Mouse (Mus musculus) skeletal muscle tissue, adult 2 months (tissue): Measurements from ENCODE around the gene Tomm40.

ENCODE experiments used
- DNase-seq: peaks from one replicate; pipeline ENCODE4 v3.0.0-alpha.2; 2012; ENCODE audit warnings: low read depth, low spot score

Gene Tomm40

DNA sequence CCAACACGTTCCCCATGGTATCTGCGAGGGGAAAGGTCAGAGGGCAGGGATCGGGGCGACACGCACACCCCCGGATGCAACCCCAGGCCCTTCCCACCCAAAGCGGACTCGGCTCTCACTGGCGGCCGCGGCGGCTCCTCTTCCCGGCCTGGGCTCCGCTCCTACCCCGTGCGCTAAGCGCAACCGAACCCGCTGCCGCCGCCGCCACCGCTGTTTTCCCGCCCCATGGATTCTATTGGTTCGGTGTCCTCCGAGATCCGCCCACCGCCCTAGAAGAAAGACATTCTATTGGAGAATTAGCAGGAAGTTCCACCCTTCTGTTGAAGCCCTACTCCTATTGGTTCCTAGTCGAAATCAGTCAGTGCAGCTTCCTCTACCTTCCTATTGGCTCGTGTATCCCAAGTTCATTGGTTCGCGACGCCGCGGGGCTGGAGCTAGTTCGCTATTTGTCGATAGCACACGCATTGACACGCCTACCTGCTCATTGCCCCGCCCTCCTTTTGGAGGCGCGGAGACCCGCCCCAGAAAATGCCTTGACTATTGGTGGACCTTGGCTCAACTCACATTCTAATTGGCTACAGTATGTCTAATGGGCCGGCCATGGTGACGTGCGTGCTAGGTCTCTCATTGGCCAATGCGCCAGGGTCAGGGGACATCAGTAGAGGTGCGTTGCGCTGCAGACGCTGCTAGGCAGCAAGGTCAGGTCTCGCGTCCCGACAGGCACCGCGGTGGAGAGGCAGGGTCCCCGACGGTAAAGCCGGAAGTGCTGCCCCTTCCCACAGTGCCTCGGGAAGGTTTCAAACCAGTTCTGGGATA, at the start of gene Tomm40:
Tomm40 (minus strand) TSS at position 200 of the 816 bp plus-strand sequence.
- DNase-seq, result peak; percentile 99

DNA sequence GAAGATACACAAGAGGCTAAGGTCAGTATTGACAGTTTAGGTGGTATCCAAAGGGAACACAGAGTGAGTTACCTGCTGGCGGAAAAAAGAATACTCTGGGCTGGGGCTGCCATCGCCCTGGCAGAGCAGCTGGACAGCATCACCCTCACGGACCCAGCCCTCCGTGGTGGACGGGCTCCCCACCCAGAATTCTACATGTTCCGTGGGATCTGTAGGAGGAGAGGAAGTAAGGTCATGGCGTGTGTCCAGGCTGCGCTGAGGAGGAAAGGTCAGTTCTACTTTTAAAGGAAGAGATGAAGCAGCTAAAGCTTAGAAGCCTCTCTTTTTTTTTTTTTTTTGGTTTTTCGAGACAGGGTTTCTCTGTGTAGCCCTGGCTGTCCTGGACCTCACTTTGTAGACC, 49.3 kb upstream of the Tomm40 start:
- no peak for DNase-seq

DNA sequence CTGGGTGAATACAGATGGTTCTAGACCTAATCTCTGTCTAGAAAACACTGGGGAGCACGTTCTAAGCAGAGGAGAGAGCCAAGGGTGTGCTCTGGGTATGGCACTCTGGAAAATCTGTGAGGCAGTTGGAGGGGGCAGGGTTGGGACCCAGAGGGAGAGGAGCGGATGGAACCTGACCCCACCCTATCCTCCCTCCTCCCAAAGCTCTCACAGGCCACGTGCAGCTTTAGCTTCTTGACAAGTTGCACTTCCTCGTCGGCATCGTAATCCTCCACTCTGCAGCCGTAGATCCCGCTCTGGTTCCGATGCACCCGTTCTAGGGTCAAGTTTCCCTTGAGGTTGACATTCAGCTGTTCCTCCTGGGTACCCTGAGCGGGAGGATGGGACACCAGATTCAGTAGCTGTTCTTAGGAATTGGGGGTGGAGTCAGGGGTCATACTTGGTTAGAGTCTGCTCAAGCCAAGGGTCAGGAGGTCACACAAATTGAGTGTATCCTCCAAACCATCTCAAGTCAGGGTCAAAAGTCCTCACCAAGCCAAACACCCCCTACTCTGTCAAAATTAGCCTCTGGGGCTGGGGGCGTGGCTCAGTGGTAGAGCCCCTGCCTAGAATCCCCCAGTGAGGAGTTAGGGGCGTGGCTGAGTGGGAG, 48.7 kb upstream of the Tomm40 start:
- DNase-seq, result no peak

DNA sequence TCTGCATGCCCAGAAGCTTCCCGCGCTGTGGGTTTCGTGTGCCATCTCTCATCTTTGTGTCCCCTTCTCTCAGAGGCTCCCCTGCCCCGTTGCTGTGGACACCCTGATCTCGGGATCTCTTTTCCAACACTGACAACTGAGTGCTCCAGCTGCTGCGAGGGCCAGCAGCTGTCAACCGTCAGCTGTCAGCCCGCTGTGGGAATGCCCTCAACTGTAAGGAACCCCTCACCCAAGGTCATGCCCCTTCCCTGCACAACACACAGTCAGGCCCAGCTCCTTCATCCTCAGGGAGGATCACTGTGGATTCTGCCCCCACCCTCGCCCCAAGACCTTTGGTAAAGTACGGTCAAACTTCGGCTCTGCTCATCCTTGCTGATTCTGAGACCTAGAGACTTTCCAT, 47.0 kb upstream of the Tomm40 start:
- no peak for DNase-seq

DNA sequence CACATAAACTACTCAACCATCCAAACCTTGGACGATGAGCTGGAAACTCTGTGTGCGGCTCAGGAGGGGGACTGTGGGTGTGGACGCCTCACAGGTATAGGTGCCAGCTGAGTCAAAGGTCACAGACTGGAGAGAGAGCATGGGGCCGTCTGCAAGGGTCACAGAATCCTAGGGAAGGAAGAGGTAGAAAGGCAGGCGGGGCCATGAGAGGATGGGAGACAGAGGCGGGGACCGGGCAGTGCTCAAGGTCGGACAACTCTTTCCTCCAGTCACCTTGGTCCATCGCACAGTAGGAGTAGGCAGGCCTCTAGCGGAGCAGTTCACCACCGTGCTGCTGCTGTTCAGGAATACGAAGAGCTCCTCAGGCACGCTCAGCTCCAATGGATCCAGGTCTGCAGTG, 44.8 kb upstream of the Tomm40 start:
- DNase-seq, result no peak

DNA sequence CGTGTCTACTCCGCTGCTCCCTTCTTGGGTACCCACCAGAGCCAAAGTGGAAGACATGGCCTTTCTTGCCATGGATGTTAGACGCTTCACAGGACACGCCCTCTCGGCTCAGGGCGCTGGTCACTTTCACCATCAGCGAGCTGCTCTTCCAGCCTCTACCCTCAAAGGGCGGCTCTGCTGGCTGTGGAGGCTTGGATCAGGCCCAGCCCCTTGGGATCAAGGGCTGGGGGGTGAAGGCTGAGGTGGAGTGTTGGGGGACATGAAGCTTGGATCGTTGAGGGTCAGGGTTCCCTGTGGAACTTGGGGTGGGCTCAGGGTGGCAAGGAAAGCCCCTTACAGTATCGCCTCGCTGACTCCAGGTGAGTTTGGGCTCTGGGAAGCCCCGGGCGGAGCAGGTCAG, 43.4 kb upstream of the Tomm40 start:
- no peak for DNase-seq

DNA sequence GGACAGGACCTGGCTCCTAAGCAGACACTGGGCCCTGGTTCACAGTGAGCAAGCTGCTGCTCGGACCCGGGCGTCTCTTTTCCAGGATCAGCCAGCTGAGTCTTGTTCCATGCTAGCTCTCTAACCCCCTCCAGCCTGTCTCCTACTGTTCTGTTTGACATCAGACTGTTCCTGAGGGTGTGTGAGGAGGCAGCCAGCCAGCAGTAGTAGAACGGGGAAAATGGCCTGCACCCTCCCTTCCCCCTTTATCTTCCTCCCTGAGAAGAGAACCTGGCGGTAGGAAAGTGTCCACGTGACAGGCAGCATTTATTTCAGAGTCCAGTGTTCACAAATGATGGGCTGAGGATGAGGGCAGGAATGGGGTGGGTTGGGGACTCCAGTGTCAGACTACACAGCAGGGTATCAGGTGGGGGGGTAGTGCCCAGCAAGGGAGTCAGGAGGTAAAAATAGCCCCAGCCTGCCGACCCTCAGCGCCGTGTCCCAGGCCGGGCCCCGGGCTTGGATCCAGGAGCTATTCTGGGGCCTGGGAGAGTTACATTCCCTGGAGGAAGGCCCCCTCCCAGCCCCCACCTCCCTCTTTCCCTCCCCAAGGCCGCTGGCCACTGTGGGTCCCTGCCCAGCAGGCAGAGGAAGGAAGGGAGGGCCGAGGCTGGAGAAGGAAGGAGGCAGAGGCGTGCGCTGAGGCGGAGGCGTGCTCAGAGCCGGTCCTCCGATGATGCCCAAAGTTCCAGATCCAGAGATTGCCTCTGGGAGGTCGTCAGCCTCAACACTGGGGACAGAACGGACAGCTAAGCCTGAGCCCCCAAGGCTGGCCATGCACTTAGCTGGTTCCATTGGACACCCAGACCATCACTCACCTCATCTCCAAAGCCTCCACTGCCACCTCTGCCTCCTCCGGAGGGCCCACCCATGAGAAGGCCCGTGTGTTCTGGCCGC, 40.9 kb upstream of the Tomm40 start:
- peak; percentile 83 for DNase-seq

DNA sequence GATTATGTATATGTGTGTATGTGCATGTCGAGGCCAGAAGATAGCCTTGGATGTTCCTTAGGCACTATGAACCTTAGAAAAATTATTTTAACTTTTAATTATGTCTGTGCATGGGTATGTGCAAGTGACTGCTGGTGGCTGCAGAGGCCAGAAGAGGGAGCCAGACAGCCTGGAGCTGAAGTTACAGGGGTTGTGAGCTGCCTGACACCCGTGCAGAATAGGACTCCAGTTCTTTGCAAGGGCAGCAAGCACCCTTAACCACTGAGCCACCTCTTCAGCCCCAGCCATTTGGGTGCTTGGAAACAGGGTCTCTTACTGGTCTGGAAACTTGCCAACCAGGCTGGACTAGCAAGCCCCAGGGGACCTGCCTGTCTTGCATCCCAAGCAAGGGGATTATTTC, 39.8 kb upstream of the Tomm40 start:
- no peak for DNase-seq

DNA sequence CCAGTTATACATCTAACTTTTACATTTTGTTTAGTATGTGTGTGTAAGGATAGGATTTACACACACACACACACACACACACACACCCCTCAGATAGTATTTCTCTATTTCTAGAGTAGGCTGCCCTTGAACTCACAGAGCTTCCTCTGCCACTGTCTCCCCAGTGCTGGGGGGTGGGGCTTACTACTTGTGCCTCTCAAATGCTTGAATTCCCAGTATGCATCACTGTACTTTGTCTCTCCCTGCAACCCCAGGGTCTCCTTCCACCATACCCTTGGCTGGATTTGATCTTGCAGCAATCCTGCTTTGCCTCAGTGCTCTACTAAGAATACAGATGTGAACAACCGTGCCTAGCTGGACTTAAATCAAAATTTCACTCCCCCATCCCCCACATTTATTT, 38.8 kb upstream of the Tomm40 start:
- no peak for DNase-seq

DNA sequence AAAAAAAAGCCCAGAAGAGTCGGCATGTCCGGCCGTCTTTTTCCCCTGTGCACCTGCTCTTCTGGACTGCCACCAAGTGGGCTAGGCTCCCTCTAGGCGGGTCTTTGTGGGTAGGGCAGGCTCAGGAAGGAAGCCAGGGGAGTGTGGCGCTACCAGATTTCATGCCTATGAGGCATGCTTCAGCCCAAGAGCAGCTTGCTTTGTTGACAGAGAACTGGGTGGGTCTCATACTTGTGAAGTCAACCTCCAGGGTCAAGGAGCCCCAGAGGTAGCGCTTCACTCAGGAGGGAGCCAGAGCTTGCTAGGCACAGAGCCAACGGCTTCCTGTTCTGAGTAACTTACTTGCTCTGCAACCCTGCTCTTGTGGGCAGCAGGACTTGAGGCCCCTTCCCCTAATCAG, 38.3 kb upstream of the Tomm40 start:
- DNase-seq, result no peak

DNA sequence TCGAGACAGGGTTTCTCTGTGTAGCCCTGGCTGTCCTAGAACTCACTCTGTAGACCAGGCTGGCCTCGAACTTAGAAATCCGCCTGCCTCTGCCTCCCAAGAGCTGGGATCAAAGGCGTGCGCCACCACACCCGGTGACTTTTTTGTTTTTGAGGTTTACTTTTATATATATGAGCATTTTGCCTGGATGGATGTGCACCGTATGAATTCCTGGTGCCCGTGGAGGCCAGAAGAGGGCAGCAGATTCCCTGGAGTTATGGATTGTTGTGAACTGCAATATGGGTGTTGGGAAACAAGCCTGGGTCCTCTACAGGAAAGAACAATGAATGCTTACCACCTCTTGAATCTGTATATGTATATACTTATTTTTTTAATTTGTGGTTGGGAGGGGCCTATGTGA, 37.4 kb upstream of the Tomm40 start:
- DNase-seq, result no peak

DNA sequence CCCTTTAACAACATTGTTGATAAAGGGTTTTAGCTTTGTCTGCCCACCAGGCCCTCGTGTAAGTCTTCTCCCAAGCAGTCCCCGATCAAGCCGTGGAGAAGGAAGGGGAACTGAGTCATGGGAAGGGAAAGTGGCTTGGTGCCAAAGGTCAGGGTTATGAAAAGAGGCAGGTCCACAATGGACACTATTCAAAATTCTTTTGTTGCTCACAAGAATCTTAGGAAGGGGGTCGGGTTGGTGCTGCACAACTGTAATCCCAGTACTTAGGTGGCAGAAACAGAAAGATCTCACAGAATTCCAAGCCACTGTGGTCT, 35.8 kb upstream of the Tomm40 start:
- DNase-seq, result no peak

DNA sequence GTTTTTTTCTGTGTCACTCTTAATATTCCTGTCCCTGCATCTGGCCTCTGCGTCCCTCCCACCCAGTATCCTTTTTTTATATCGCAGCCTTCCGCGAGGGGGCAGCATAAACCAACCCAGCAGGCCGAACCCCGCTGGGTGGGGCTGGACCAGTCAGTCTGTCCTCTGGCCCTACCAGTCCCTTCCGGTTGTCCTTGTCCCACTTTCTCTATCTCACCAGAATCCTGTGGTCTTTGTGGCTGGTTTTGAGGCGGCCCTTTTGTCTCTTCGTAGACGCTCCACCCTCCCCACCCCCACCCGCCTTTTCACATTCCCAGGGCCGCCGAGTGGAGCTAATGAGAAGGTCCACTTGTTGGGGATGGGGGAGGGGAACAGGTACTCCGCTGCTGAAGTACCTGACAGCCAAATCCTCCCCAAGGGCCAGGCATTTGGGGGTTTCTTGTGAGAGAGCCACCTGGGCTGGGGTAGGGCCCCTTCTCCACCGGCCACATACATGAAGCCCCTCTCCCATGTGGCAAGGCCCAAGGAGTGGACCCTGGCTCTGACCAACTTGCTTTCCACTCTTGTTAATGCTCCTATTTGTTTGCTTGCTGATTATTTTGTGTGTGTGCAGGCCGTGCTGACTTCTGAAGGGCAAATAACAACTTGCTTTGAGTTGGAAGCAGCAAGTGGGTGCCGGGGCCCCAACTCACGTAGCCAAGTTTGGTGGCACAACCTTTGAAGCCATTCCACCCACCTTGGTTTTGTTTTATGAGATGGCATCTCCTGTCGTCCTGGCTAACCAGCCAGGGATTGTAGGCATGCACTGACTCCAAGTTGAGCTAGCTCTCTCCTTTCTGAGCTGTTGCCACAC, 35.2 kb upstream of the Tomm40 start, which contains the start of gene Nectin2:
Nectin2 (minus strand) TSS at position 267 of the 853 bp plus-strand sequence.
- peak; percentile 88 for DNase-seq

DNA sequence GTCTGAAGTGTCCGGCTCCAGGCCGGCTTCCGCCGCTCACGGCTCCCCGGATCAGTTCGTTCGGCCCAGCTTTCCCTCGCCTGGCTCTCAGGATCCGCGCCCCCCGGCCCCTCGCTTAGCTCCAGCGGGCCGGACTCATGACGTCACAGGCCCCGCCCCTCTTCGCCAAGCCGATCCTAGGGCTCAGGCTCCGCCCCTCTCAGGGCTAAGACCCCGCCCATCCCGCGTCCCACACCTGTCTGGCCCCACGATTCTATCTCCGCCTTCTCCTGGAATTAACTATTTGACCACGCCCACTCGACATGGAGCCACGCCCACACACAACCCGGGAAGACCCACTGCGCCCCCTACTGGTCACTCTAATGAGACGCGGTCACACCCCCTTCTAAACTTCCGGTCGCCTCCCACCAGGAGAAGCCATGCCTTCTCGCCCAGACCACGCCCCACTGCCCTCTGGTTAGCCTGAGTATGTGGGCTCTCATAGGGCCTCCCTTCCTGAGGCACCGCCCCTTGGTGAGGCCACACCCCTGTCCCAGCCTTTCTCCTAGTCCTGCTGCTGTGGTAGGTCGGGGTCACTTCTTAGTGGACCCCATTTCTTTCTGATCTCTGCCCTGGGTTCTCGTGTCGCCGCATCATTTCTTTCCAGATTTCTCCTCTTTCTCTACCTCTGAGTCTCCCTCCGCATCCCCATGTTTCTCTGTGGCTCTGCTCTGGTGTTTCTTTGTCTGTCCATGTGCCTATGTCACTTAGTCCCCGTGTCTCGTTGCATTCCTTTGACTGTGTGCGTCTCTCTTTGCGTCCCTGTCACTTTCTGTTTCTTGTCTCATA, 34.4 kb upstream of the Tomm40 start:
- peak; percentile 96 for DNase-seq

DNA sequence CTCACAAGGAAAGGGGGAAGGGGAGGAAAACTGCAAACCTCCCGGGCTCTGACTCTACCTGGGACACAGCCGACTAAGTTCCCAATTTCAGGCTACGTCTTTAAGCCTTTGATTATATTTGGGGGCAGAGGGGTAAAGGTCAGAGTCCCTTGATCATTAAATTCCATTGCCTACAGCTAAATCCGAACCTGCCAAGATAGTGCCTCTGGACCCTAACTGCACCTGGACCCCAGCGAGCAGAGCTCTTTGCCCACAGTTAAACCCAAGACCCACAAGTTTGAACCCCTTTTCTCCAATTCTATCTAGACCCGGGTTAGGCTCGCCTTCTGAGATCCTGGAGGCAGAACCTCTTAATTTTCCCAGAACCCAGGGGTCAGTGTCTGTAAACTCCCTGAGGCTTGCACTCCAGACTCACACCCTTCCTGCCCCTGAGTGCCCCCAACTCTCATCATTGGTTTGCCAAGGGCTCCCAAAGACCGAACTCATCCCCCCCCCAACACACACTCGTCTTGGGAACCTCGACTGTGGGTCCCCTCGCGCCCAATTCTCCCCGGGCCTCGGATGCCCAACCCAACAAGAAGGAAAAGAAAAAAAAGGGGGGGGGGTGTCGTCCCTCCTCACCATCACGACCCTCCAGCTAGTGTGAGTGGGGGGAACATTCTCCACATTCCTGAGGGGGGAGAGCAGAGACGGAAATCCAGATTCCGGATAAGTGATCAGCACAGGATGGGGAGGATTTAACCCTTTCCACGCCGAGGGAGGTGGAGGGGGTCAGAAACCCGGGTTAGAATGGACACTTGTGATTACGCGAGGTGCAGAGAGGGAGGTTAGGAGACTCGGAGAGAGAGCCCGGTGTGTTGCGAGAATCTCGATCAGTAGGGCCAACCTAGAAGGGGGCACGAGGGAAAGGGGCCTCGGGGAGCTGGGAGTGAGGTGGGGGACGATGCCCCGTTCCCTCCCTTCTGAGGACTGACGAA, 33.3 kb upstream of the Tomm40 start:
- DNase-seq, result no peak

DNA sequence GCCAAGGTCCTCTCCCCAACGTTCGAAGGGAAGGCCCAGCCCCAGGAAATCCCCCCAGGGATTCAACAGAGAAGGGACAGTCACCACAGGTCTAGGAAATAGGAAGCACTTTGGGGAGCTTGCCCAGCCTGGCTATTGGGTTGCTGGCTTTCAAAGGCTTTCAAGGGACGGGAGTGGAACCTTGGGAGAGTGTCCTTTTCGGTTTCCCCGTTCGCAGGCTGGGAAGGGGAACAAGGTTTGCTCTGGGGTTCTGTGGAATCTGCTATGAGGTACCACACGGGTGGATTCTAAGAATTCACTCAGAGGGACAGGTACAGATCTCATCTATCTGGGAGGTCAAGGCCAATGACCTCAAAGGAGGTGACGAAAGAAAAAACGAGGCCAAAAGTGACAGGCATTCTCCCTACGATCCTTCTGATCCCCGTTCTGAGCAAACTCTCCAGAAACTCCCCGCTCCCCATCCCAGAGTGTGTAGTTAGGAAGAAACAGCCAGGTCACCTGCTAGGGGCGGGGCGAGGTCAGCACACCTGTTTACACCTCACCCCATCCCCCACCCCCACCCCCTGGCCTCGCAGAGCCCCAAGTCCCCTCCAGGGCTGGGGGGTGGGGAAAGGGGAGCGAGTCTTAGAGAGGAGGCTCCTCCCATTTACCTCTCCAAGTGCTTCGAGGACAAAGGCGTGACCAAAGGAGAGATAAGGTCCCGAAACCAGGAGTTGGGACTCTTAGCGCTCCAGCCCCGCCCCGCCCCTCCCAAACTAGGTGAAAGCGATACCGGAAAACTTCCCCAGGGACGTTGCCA, 32.4 kb upstream of the Tomm40 start:
- DNase-seq, result no peak

DNA sequence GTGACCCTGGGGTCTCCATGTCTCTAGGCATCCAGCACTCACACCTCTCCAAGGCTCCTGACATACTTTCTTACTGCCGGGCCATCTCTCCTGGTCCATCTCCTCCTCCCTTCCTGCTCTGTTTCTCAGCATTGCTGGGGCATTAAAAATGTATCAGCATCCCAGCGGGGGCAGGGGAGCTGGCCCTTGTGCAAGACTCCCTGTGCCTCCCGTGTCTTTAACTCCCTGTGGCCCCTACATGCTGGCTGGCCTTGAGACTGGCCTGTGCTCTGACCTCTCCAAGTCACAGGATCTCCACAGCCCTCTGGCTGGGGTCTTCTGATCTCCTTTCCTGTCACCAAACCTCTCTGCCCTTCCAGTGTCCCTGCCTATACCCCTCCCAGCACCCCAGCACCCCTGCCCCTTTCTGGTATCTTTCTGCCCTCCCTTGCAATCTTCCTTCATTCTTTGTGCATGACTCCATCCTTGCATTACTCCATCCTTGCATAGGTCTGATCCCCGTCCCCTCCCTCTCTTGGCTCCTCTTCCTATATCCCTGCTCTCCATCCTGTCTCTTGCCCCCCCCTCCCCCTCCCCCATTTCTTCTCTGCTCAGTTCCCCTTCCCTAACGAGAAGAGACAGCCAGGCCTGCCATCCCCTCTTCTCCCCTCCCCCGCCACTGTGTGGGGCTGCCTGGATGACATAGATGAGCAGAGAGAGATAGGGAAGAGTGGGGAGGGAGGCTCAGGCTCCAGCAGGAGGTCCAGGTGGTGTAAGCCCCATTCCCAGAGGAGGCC, 31.4 kb upstream of the Tomm40 start:
- DNase-seq, result no peak

DNA sequence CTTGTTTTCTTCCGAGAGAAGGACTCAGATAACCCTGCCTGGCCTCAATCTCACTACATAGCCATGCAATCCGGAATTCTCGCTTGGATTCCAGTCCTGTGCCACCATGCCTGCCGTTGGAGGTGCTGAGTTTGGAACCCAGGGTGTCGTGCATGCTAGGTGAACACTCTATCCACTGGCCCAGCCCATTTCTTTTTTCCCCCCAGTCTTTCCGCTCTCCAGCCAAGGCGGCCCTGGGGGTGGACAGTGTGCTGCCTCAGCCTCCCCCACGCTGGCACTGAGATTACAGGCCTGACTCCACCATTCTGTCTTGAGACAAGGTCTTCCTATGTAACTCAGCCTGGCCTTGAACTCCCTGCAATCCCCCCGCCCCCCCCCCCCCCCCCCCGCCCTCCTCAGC, 30.7 kb upstream of the Tomm40 start:
- DNase-seq, result no peak
